Mouse (Mus musculus) CH12.LX (cell line): Measurements from ENCODE around the gene Gnb2. TPM values are rescaled to one million over a fixed set of nuclear protein-coding genes. Genes with fewer than 3 reads are reported as not detected.

Source experiments
- DNase-seq: peaks from one replicate; pipeline ENCODE4 v3.0.0-alpha.2; 2013; ENCODE audit errors: extremely low read depth
- H3K27ac ChIP-seq: 2 replicates; pipeline ENCODE4 v1.5.1; 2012; ENCODE audit warnings: low read depth, mild to moderate bottlenecking, control low read depth, moderate library complexity; ENCODE audit not compliant: insufficient read depth
- H3K27me3 ChIP-seq: replicated peaks from 2 replicates; pipeline ENCODE3; 2012; ENCODE audit warnings: inconsistent platforms
- H3K36me3 ChIP-seq, 2 experiments: replicated peaks in 1 of 2; 2 replicates each; pipeline versions ENCODE3 to v1.6.1; 2012; ENCODE audit warnings: inconsistent platforms in 1 of 2, low read length in 1 of 2, mild to moderate bottlenecking in 1 of 2, mixed read lengths in 1 of 2, moderate library complexity in 1 of 2; ENCODE audit not compliant: control insufficient read depth in 1 of 2, insufficient read depth in 1 of 2
- H3K4me1 ChIP-seq, 2 experiments: 2 replicates each; pipeline ENCODE4 v1.6.1; 2012; ENCODE audit warnings: inconsistent platforms in 1 of 2, moderate library complexity in 1 of 2; ENCODE audit not compliant: insufficient read depth in 2 of 2, control insufficient read depth in 1 of 2
- H3K4me2 ChIP-seq: 2 replicates; pipeline ENCODE4 v1.6.1; 2012; ENCODE audit warnings: low read depth, mild to moderate bottlenecking, control low read depth; ENCODE audit not compliant: poor library complexity, insufficient read depth, severe bottlenecking
- H3K4me3 ChIP-seq, 3 experiments: fragments of 150-350 bp in 1 of 3; sonication (generic) in 1 of 3; replicated peaks in 1 of 3; 2 replicates each; pipeline versions ENCODE3 to v1.5.1; 2011 to 2012; ENCODE audit warnings: low read depth in 2 of 3, low read length in 2 of 3, mild to moderate bottlenecking in 2 of 3, moderate library complexity in 2 of 3, control low read depth in 1 of 3, improper control_type of control experiment in 1 of 3, inconsistent platforms in 1 of 3, mixed read lengths in 1 of 3; ENCODE audit not compliant: poor library complexity in 1 of 3
- H3K79me2 ChIP-seq: replicated peaks from 2 replicates; pipeline ENCODE4 v1.6.1; 2012; ENCODE audit warnings: mild to moderate bottlenecking, moderate library complexity; ENCODE audit not compliant: control insufficient read depth, poor library complexity, insufficient read depth, severe bottlenecking; ENCODE audit errors: extremely low read depth
- H3K9ac ChIP-seq: 2 replicates; pipeline ENCODE4 v1.6.1; 2012; ENCODE audit warnings: low read depth, mild to moderate bottlenecking, control low read depth, moderate library complexity; ENCODE audit not compliant: insufficient read depth
- H3K9me3 ChIP-seq: replicated peaks from 2 replicates; pipeline ENCODE3; 2012; ENCODE audit warnings: low read length, inconsistent platforms, mixed read lengths
- CHD1 ChIP-seq: IDR thresholded peaks from 2 replicates; pipeline ENCODE4 v1.6.1; 2012; ENCODE audit warnings: low read depth, low read length, improper control_type of control experiment, inconsistent platforms
- E2F4 ChIP-seq: IDR thresholded peaks from 2 replicates; pipeline ENCODE4 v1.6.1; 2011; ENCODE audit warnings: low read depth, low read length, improper control_type of control experiment; ENCODE audit not compliant: insufficient replicate concordance
- ELF1 ChIP-seq: IDR thresholded peaks from 2 replicates; pipeline ENCODE4 v1.6.1; 2014; ENCODE audit warnings: low read depth, mild to moderate bottlenecking, inconsistent platforms, low read length, improper control_type of control experiment
- ETS1 ChIP-seq: conservative IDR thresholded peaks from 2 replicates; pipeline ENCODE4 v1.6.1; 2012; ENCODE audit warnings: low read depth, mild to moderate bottlenecking, inconsistent platforms, low read length, improper control_type of control experiment, moderate library complexity
- HCFC1 ChIP-seq: IDR thresholded peaks from 2 replicates; pipeline ENCODE4 v1.6.1; 2012; ENCODE audit warnings: low read depth, mild to moderate bottlenecking, inconsistent platforms, low read length, improper control_type of control experiment
- IRF4 ChIP-seq: IDR thresholded peaks from 2 replicates; pipeline ENCODE4 v1.6.1; 2014; ENCODE audit warnings: low read depth, mild to moderate bottlenecking, inconsistent platforms, low read length, improper control_type of control experiment
- KAT2A ChIP-seq: IDR thresholded peaks from 2 replicates; pipeline ENCODE4 v1.6.1; 2012; ENCODE audit warnings: low read length, improper control_type of control experiment, inconsistent platforms; ENCODE audit not compliant: insufficient replicate concordance
- MAFK ChIP-seq: IDR thresholded peaks from 2 replicates; pipeline ENCODE4 v1.6.1; 2011; ENCODE audit warnings: low read length, improper control_type of control experiment; ENCODE audit not compliant: insufficient replicate concordance
- NELFE ChIP-seq: IDR thresholded peaks from 2 replicates; pipeline ENCODE4 v1.6.1; 2011; ENCODE audit warnings: low read depth, low read length, improper control_type of control experiment
- PAX5 ChIP-seq: IDR thresholded peaks from 2 replicates; pipeline ENCODE4 v1.6.1; 2012; ENCODE audit warnings: low read length, inconsistent platforms, mixed read lengths
- POLR2A ChIP-seq: IDR thresholded peaks from 2 replicates; pipeline ENCODE4 v1.6.1; 2011; ENCODE audit warnings: low read depth, mild to moderate bottlenecking, improper control_type of control experiment, low read length
- POLR2AphosphoS2 ChIP-seq: IDR thresholded peaks from 2 replicates; pipeline ENCODE4 v1.6.1; 2011; ENCODE audit warnings: low read depth, low read length, improper control_type of control experiment
- RAD21 ChIP-seq: IDR thresholded peaks from 2 replicates; pipeline ENCODE4 v1.6.1; 2011; ENCODE audit warnings: low read depth, mild to moderate bottlenecking, low read length, improper control_type of control experiment, moderate library complexity
- SIN3A ChIP-seq: IDR thresholded peaks from 2 replicates; pipeline ENCODE4 v1.6.1; 2012; ENCODE audit warnings: low read length, improper control_type of control experiment, inconsistent platforms
- SMC3 ChIP-seq: IDR thresholded peaks from 2 replicates; pipeline ENCODE4 v1.6.1; 2011; ENCODE audit warnings: low read depth, low read length, improper control_type of control experiment
- USF1 ChIP-seq: IDR thresholded peaks from 2 replicates; pipeline ENCODE4 v1.6.1; 2014; ENCODE audit warnings: low read depth, mild to moderate bottlenecking, inconsistent platforms, low read length, improper control_type of control experiment
- ZC3H11A ChIP-seq: IDR thresholded peaks from 2 replicates; pipeline ENCODE4 v1.6.1; 2012; ENCODE audit warnings: low read depth, mild to moderate bottlenecking, inconsistent platforms, low read length, improper control_type of control experiment
- ZMIZ1 ChIP-seq: IDR thresholded peaks from 2 replicates; pipeline ENCODE4 v1.6.1; 2012; ENCODE audit warnings: low read depth, mild to moderate bottlenecking, inconsistent platforms, low read length, improper control_type of control experiment
- ZNF384 ChIP-seq: IDR thresholded peaks from 2 replicates; pipeline ENCODE4 v1.6.1; 2012; ENCODE audit warnings: low read depth, low read length, improper control_type of control experiment, inconsistent platforms
- dilution Hi-C: fragments of 300-500 bp; cut with MboI; formaldehyde crosslinking; loops from 2 replicates; pipeline ENCODE4 v1.14.3; 2020; ENCODE audit warnings: low sequenced_read_pairs; ENCODE audit not compliant: extremely low pct_unique_long_range_greater_than_20kb, extremely low pct_ligation_motif_present
- in situ Hi-C: fragments of 300-500 bp; cut with MboI; formaldehyde crosslinking; loops from 3 replicates; pipeline ENCODE4 v1.14.3; 2019; ENCODE audit warnings: low sequenced_read_pairs, low pct_ligation_motif_present, low pct_unique_long_range_greater_than_20kb, mixed read lengths
- polyA plus RNA-seq: library from polyadenylated mRNA; unstranded; fragments of >175 nt; gene quantifications from 2 replicates; pipeline ENCODE4 v1.2.1, GENCODE M21; 2012; ENCODE audit warnings: low read depth; ENCODE audit not compliant: insufficient read length
- total RNA-seq, 2 experiments: library from RNA; depleted of rRNA; stranded (reverse); fragments of 300-350 nt in 1 of 2; fragments of >200 nt in 1 of 2; gene quantifications; 2 replicates each; pipeline ENCODE4 v1.2.3; 2012 to 2014

Gene Gnb2
- total and polyA plus RNA-seq, 3 experiments = 264 to 480 (median 327) TPM

- H3K4me3 ChIP-seq = no peak overlapping the region
- DNase-seq = no peak
- peaks cover 0 to 15% of the 10 kb centered on the region in 2 experiments; a peak in 3 of 4 replicates for H3K4me1 ChIP-seq
- no peak overlapping the region for H3K27ac ChIP-seq
- H3K9me3 ChIP-seq = no peaks in the 10 kb centered on the region
- dilution Hi-C loops (no loop called here), in situ Hi-C loops (no loop called here)
- H3K4me2 ChIP-seq = no peak overlapping the region
- H3K27me3 ChIP-seq = peaks cover 1% of the 10 kb centered on the region
- H3K36me3 ChIP-seq = peaks cover 0 to 1% of the 10 kb centered on the region in 2 experiments
- no peak for TF ChIP-seq RAD21
- H3K9ac ChIP-seq = no peak overlapping the region
- peaks cover 23% of the 10 kb centered on the region for H3K79me2 ChIP-seq
Observed at GRCm38 (mm10) chr5:137535318-137535717, 2.0 kb upstream of the Gnb2 start.

- H3K4me3 ChIP-seq = no peak overlapping the region
- H3K36me3 ChIP-seq = peaks cover 4 to 7% of the 10 kb centered on the region in 2 experiments
- no peak for DNase-seq
- dilution Hi-C loops = no loop called here
- H3K27ac ChIP-seq = no peak overlapping the region
- in situ Hi-C loops = loop anchor here (5.0 kb wide), 1 partner anchor 33 kb away; the partner anchor contains the start of gene Tfr2
- no peaks in the 10 kb centered on the region for H3K9me3 ChIP-seq
- peaks cover 3 to 21% of the 10 kb centered on the region in 2 experiments; a peak in 3 of 4 replicates for H3K4me1 ChIP-seq
- TF ChIP-seq HCFC1 (no peak), IRF4 (no peak), E2F4 (no peak), ZC3H11A (no peak), PAX5 (no peak), ELF1 (no peak), SMC3 (no peak), ZNF384 (no peak), SIN3A (no peak), KAT2A (no peak), POLR2A (no peak), CHD1 (no peak), NELFE (no peak), ETS1 (no peak), USF1 (no peak), ZMIZ1 (no peak), MAFK (no peak), POLR2AphosphoS2 (no peak)
- H3K9ac ChIP-seq = no peak overlapping the region
- peaks cover 1% of the 10 kb centered on the region for H3K27me3 ChIP-seq
- no peak overlapping the region for H3K4me2 ChIP-seq
- peaks cover 28% of the 10 kb centered on the region for H3K79me2 ChIP-seq
Observed at GRCm38 (mm10) chr5:137534762-137535161, 1.5 kb upstream of the Gnb2 start.
